Mouse (Mus musculus) liver, embryonic 16.5 days (tissue): ENCODE measurements around the gene Armcx3. TPM values are rescaled to one million over a fixed set of nuclear protein-coding genes. Genes with fewer than 3 reads are reported as not detected.

ENCODE experiments used
- ATAC-seq: fragments of 200-750 bp; cut with Nextera tagmentation; 2 replicates; pipeline ENCODE4 v1.8.0; 2017; ENCODE audit warnings: low read depth, mild to moderate bottlenecking, moderate number of reproducible peaks, moderate library complexity
- H3K27ac ChIP-seq: fragments of 300-500 bp; sonication (generic); 2 replicates; pipeline ENCODE4 v1.5.1; 2014; ENCODE audit warnings: mild to moderate bottlenecking, low read length
- H3K27me3 ChIP-seq: fragments of 300-500 bp; sonication (generic); 2 replicates; pipeline ENCODE4 v1.6.1; 2014; ENCODE audit warnings: low read depth, low read length, mixed read lengths; ENCODE audit not compliant: control insufficient read depth, insufficient read depth
- H3K36me3 ChIP-seq: fragments of 300-500 bp; sonication (generic); 2 replicates; pipeline ENCODE4 v1.6.1; 2014; ENCODE audit warnings: mild to moderate bottlenecking; ENCODE audit not compliant: control insufficient read depth, insufficient read depth
- H3K4me1 ChIP-seq: fragments of 300-500 bp; sonication (generic); 2 replicates; pipeline ENCODE4 v1.6.1; 2014; ENCODE audit warnings: low read depth, low read length, mixed read lengths; ENCODE audit not compliant: control insufficient read depth
- H3K4me2 ChIP-seq: fragments of 300-500 bp; sonication (generic); 2 replicates; pipeline ENCODE4 v1.6.1; 2014; ENCODE audit warnings: low read depth, low read length, mixed read lengths
- H3K4me3 ChIP-seq: fragments of 300-500 bp; sonication (generic); 2 replicates; pipeline ENCODE4 v1.5.1; 2014; ENCODE audit warnings: low read depth, mild to moderate bottlenecking, low read length
- H3K9ac ChIP-seq: fragments of 300-500 bp; sonication (generic); 2 replicates; pipeline ENCODE4 v1.6.1; 2014; ENCODE audit warnings: low read depth, low read length
- H3K9me3 ChIP-seq: fragments of 300-500 bp; sonication (generic); replicated peaks from 2 replicates; pipeline ENCODE4 v1.6.1; 2016; ENCODE audit warnings: low read length; ENCODE audit not compliant: control insufficient read depth
- WGBS: fragments of 180-500 bp; shearing (Covaris S2); extraction: QIAGEN DNeasy Blood & Tissue Kit; methylation state at CpG from one replicate; pipeline ENCODE4 v1.1.7; 2014; ENCODE audit not compliant: insufficient replicate concordance; 5-methylcytosine and 5-hydroxymethylcytosine counted together
- microRNA-seq: library from miRNA; unstranded; fragments of <30 nt; microRNA quantifications from one replicate; pipeline ENCODE4, GENCODE M21; 2016
- polyA plus RNA-seq: library from polyadenylated mRNA; unstranded; fragments of >200 nt; fragmentation: Nextera tagmentation; extraction: Ambion mirVana; gene quantifications from 2 replicates; pipeline ENCODE4 v1.2.1, GENCODE M21; 2015

Gene Armcx3
- polyA plus RNA-seq, 1 experiment from 2014 or later = 19.0 TPM

GRCm38 (mm10) chrX:134808755-134809224, 52.4 kb downstream of the Armcx3 start, which contains the start of gene Armcx2:
TSS of gene Armcx2 (minus strand) at chrX:134809221.
- Histone ChIP-seq H3K27ac (no peak within 1 kb of the TSS), H3K27me3 (no peaks in the 10 kb centered on the region; the same call in 1 of the 2 replicates), H3K36me3 (no peaks in the 10 kb centered on the region), H3K4me2 (peak within 1 kb of the TSS; percentile 69), H3K9ac (peak within 1 kb of the TSS; percentile 39), H3K4me1 (no peaks in the 10 kb centered on the region), H3K9me3 (no peaks in the 10 kb centered on the region), H3K4me3 (peak within 1 kb of the TSS; percentile 50)
- peak; percentile 76 for ATAC-seq
- WGBS = 16% methylated on average over 16 of the region's 16 CpGs

Small RNAs within 50 kb of the gene (microRNA-seq; reads per million reads assigned to microRNA genes)
- gene Mir7093 = 1.2 reads per million

Other genes starting within 250 kb of the Armcx3 start
- gene Timm8a1, start 214.7 kb upstream of the Armcx3 start, polyA plus RNA-seq = 62.2 and 65.2 TPM in 2 replicates
- gene Btk, start 173.0 kb upstream of the Armcx3 start, polyA plus RNA-seq = 14.4 and 14.8 TPM in 2 replicates
- 216 and 255 TPM in 2 replicates for gene Rpl36a, start 170.9 kb upstream of the Armcx3 start, polyA plus RNA-seq
- gene Gla, start 155.5 kb upstream of the Armcx3 start, polyA plus RNA-seq = 3.6 and 4.5 TPM in 2 replicates
- 66.4 and 79.1 TPM in 2 replicates for gene Hnrnph2, start 155.4 kb upstream of the Armcx3 start, polyA plus RNA-seq
- 0.30 and 0.42 TPM in 2 replicates for gene Armcx4, start 70.1 kb upstream of the Armcx3 start, polyA plus RNA-seq
- 5.1 and 6.0 TPM in 2 replicates for gene Armcx1, start 38.6 kb upstream of the Armcx3 start, polyA plus RNA-seq
- gene Armcx6, start 5.2 kb upstream of the Armcx3 start, polyA plus RNA-seq = 4.2 and 4.9 TPM in 2 replicates
- 9.5 and 10.3 TPM in 2 replicates for gene Armcx2, start 52.6 kb downstream of the Armcx3 start, polyA plus RNA-seq
- gene Nxf2, start 208.2 kb downstream of the Armcx3 start, polyA plus RNA-seq = 0.18 and 0.26 TPM in 2 replicates